Mouse (Mus musculus): ENCODE measurements around the gene Zfp60.

DNA sequence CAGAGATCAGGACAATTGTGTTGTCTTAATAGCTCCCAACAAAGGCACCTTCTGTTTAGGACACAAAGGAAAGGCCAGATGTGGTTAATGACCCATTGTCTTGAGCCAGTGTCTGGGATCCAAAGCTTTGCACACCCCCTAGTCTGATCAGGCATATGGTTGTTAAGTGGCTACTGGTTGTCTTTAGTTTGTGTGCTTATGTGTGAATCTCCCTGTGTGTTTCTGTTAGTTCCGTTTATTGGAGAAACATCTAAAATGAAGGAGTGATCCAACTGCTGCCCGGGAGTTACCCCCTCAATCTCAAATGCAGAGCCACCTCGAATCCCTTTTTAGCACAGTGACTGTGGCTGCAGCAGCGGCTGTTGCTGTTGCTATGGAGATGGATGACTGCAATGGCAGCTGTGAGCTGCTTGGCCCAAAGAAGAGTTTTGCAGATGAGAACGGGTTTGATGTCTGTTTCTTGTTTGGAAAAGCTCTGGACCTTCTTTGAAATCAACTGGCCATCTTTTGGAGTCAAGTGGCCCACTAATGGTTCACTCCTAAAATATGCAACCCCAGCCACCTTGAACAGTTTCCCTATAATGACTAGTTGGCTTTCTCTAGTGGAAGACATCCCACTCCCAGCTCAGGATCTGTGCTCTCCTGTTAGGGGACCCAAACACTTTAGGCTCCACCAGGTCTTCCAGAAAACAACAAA lies 25.3 kb downstream of the Zfp60 start:
- TF ChIP-seq CTCF (IDR thresholded peaks at IDR 0.05; ENCODE audit: low read depth) (no peak), EP300 (IDR thresholded peaks at IDR 0.05; ENCODE audit: low read depth) (no peak)
